Mouse (Mus musculus) limb, embryonic 14.5 days (tissue): ENCODE measurements around the gene Snrnp70. TPM values are rescaled to one million over a fixed set of nuclear protein-coding genes. Genes with fewer than 3 reads are reported as not detected.

ENCODE experiments used
- ATAC-seq: fragments of 200-750 bp; cut with Nextera tagmentation; 2 replicates; pipeline ENCODE4 v1.8.0; 2017; ENCODE audit warnings: low read depth, moderate number of reproducible peaks, moderate TSS enrichment; ENCODE audit not compliant: low FRiP score
- DNase-seq: peaks from one replicate; pipeline ENCODE4 v3.0.0-alpha.2; 2015; ENCODE audit warnings: low spot score
- H3K27ac ChIP-seq: fragments of 300-500 bp; sonication (generic); replicated peaks from 2 replicates; pipeline ENCODE4 v1.5.1; 2014; ENCODE audit warnings: low read depth, mild to moderate bottlenecking, low read length, moderate library complexity, mixed read lengths
- H3K27me3 ChIP-seq: fragments of 300-500 bp; sonication (generic); 2 replicates; pipeline ENCODE4 v1.6.1; 2014; ENCODE audit warnings: low read length, mixed read lengths; ENCODE audit not compliant: control insufficient read depth, insufficient read depth
- H3K36me3 ChIP-seq: fragments of 300-500 bp; sonication (generic); 2 replicates; pipeline ENCODE4 v1.6.1; 2014; ENCODE audit warnings: mild to moderate bottlenecking, low read length, moderate library complexity, mixed read lengths; ENCODE audit not compliant: control insufficient read depth, insufficient read depth
- H3K4me1 ChIP-seq: fragments of 300-500 bp; sonication (generic); 2 replicates; pipeline ENCODE4 v1.6.1; 2014; ENCODE audit warnings: antibody characterized with exemption, low read length, mixed read lengths; ENCODE audit not compliant: control insufficient read depth, insufficient read depth
- H3K4me2 ChIP-seq: fragments of 300-500 bp; sonication (generic); replicated peaks from 2 replicates; pipeline ENCODE4 v1.6.1; 2014; ENCODE audit warnings: low read depth, mild to moderate bottlenecking, low read length, moderate library complexity; ENCODE audit not compliant: severe bottlenecking
- H3K4me3 ChIP-seq: fragments of 300-500 bp; sonication (generic); replicated peaks from 2 replicates; pipeline ENCODE4 v1.5.1; 2014; ENCODE audit warnings: low read length
- H3K9ac ChIP-seq: fragments of 300-500 bp; sonication (generic); 2 replicates; pipeline ENCODE4 v1.6.1; 2014; ENCODE audit warnings: mild to moderate bottlenecking, low read depth, low read length, moderate library complexity; ENCODE audit not compliant: severe bottlenecking
- H3K9me3 ChIP-seq: fragments of 300-500 bp; sonication (generic); 2 replicates; pipeline ENCODE4 v1.6.1; 2016; ENCODE audit warnings: low read length; ENCODE audit not compliant: control insufficient read depth
- POLR2A ChIP-seq: fragments of 200-500 bp; IDR thresholded peaks from 2 replicates; pipeline ENCODE4 v1.8.0; 2012; ENCODE audit warnings: inconsistent platforms, mild to moderate bottlenecking, moderate library complexity, borderline replicate concordance; ENCODE audit not compliant: insufficient read depth, insufficient read length; ENCODE audit errors: extremely low read depth
- WGBS: fragments of 180-500 bp; shearing (Covaris S2); extraction: QIAGEN DNeasy Blood & Tissue Kit; methylation state at CpG from one replicate; pipeline ENCODE4 v1.1.7; 2014; 5-methylcytosine and 5-hydroxymethylcytosine counted together
- polyA plus RNA-seq, 2 experiments: library from polyadenylated mRNA; depleted of rRNA in 1 of 2; stranded (reverse) in 1 of 2; unstranded in 1 of 2; fragments of >200 nt; fragmentation: Nextera tagmentation in 1 of 2; extraction: Ambion mirVana in 1 of 2; gene quantifications; 2 replicates each; pipeline versions ENCODE4 v1.2.1 to v1.2.3; 2012 to 2014

Snrnp70 gene
- polyA plus RNA-seq, 2 experiments = 69.7 to 694 TPM

- ATAC-seq = peak; percentile 1; the same call in 1 of the 2 replicates
- Histone ChIP-seq H3K27ac (no peak overlapping the region), H3K4me2 (peak overlapping the region; percentile 68)
Measured at GRCm38 (mm10) chr7:45341303-45341702, 54.2 kb downstream of the Snrnp70 start.

GRCm38 (mm10) chr7:45340669-45341068 is 54.9 kb downstream of the Snrnp70 start:
- peaks cover 32% of the 10 kb centered on the region for H3K4me1 ChIP-seq
- H3K4me3 ChIP-seq = peak overlapping the region; percentile 40
- no peak for TF ChIP-seq POLR2A
- 0 out of 2 replicates have a peak overlapping the region, but pooled peaks have one; percentile 43 for H3K27ac ChIP-seq
- H3K27me3 ChIP-seq = no peaks in the 10 kb centered on the region
- no peaks in the 10 kb centered on the region for H3K36me3 ChIP-seq
- peak overlapping the region; percentile 44; the same call in 1 of the 2 replicates for H3K9ac ChIP-seq
- peak overlapping the region; percentile 68 for H3K4me2 ChIP-seq
- 0 out of 2 replicates have a peak, but pooled peaks have one; percentile 16 for ATAC-seq
- under 1% methylated on average over 11 of the region's 11 CpGs for WGBS
- peak; percentile 81 for DNase-seq
- H3K9me3 ChIP-seq = no peaks in the 10 kb centered on the region

More at GRCm38 (mm10) chr7:45341303-45341702, 54.2 kb downstream of the Snrnp70 start:
- TF ChIP-seq POLR2A = no peak
- H3K36me3 ChIP-seq = no peaks in the 10 kb centered on the region
- 2% methylated on average over 8 of the region's 8 CpGs for WGBS
- H3K4me3 ChIP-seq = peak overlapping the region; percentile 40; the same call in 1 of the 2 replicates
- peaks cover 32% of the 10 kb centered on the region for H3K4me1 ChIP-seq
- H3K9me3 ChIP-seq = no peaks in the 10 kb centered on the region
- DNase-seq = peak; percentile 80
- no peak overlapping the region for H3K9ac ChIP-seq
- no peaks in the 10 kb centered on the region for H3K27me3 ChIP-seq

- peak overlapping the region; percentile 40 for H3K4me3 ChIP-seq
- H3K9me3 ChIP-seq = no peaks in the 10 kb centered on the region
- DNase-seq (no peak), ATAC-seq (no peak)
- H3K9ac ChIP-seq = peak overlapping the region; percentile 44
- peak overlapping the region; percentile 68 for H3K4me2 ChIP-seq
- no peak for TF ChIP-seq POLR2A
- under 1% methylated on average over 11 of the region's 11 CpGs for WGBS
- 0 out of 2 replicates have a peak overlapping the region, but pooled peaks have one; percentile 43 for H3K27ac ChIP-seq
- no peaks in the 10 kb centered on the region for H3K36me3 ChIP-seq
- peaks cover 32% of the 10 kb centered on the region for H3K4me1 ChIP-seq
- H3K27me3 ChIP-seq = no peaks in the 10 kb centered on the region
Measured at GRCm38 (mm10) chr7:45340066-45340442, 55.5 kb downstream of the Snrnp70 start.

GRCm38 (mm10) chr7:45339410-45340065 is 56.0 kb downstream of the Snrnp70 start:
- Histone ChIP-seq H3K27me3 (no peaks in the 10 kb centered on the region), H3K36me3 (no peaks in the 10 kb centered on the region), H3K4me2 (peak overlapping the region; percentile 68), H3K9me3 (no peaks in the 10 kb centered on the region), H3K4me3 (peak overlapping the region; percentile 40), H3K27ac (no peak overlapping the region; the same call in 1 of the 2 replicates), H3K9ac (peak overlapping the region; percentile 44), H3K4me1 (peaks cover 37% of the 10 kb centered on the region)
- ATAC-seq (peak; percentile 78), DNase-seq (peak; percentile 82)
- WGBS = under 1% methylated on average over 34 of the region's 39 CpGs
- peak; percentile 49; the same call in 1 of the 2 replicates for TF ChIP-seq POLR2A

GRCm38 (mm10) chr7:45338161-45338911 is 57.2 kb downstream of the Snrnp70 start:
- DNase-seq (peak; percentile 31), ATAC-seq (no peak)
- H3K9me3 ChIP-seq = no peaks in the 10 kb centered on the region
- WGBS = 3% methylated on average over 13 of the region's 14 CpGs
- peaks cover 42% of the 10 kb centered on the region for H3K4me1 ChIP-seq
- no peak overlapping the region for H3K27ac ChIP-seq
- H3K27me3 ChIP-seq = no peaks in the 10 kb centered on the region
- H3K4me3 ChIP-seq = peak overlapping the region; percentile 40
- H3K4me2 ChIP-seq = peak overlapping the region; percentile 68
- no peak overlapping the region for H3K9ac ChIP-seq
- no peak for TF ChIP-seq POLR2A
- H3K36me3 ChIP-seq = no peaks in the 10 kb centered on the region
